Mouse (Mus musculus): ENCODE measurements around the gene Dlgap1. TPM values are rescaled to one million over a fixed set of nuclear protein-coding genes. Genes with fewer than 3 reads are reported as not detected.

Dlgap1 gene
- polyA plus RNA-seq, 1 experiment: 0.26 TPM

GRCm38 (mm10) chr17:70498256-70498655 lies 529.4 kb downstream of the Dlgap1 start:
- no peak for TF ChIP-seq CTCF (IDR thresholded peaks at IDR 0.05; ENCODE audit: borderline replicate concordance, insufficient read depth, low read length)
- no peak for TF ChIP-seq POLR2A (IDR thresholded peaks at IDR 0.05; ENCODE audit: low read depth, low read length)
- Histone ChIP-seq H3K4me1 (ENCODE audit: control insufficient read depth, insufficient read depth, low read length) (no peaks in the 10 kb centered on the region), H3K27ac (ENCODE audit: insufficient read depth, low read length) (no peak overlapping the region), H3K4me3 (ENCODE audit: insufficient read depth, low read length) (no peak overlapping the region)

GRCm38 (mm10) chr17:70501933-70502332 lies 533.1 kb downstream of the Dlgap1 start:
- TF ChIP-seq CTCF (IDR thresholded peaks at IDR 0.05; ENCODE audit: borderline replicate concordance, insufficient read depth, low read length) (no peak), POLR2A (IDR thresholded peaks at IDR 0.05; ENCODE audit: low read depth, low read length) (no peak)
- H3K4me1 ChIP-seq (ENCODE audit: control insufficient read depth, insufficient read depth, low read length): no peaks in the 10 kb centered on the region
- H3K27ac ChIP-seq (ENCODE audit: insufficient read depth, low read length): no peak overlapping the region
- H3K4me3 ChIP-seq (ENCODE audit: insufficient read depth, low read length): no peak overlapping the region

- no peak overlapping the region for H3K27ac ChIP-seq (ENCODE audit: insufficient read depth, low read length)
- no peaks in the 10 kb centered on the region for H3K4me1 ChIP-seq (ENCODE audit: control insufficient read depth, insufficient read depth, low read length)
- TF ChIP-seq POLR2A (IDR thresholded peaks at IDR 0.05; ENCODE audit: low read depth, low read length): no peak
- TF ChIP-seq CTCF (IDR thresholded peaks at IDR 0.05; ENCODE audit: borderline replicate concordance, insufficient read depth, low read length): no peak
- no peak overlapping the region for H3K4me3 ChIP-seq (ENCODE audit: insufficient read depth, low read length)
Measured at GRCm38 (mm10) chr17:70507759-70508158, 538.9 kb downstream of the Dlgap1 start.

- Histone ChIP-seq H3K4me1 (ENCODE audit: control insufficient read depth, insufficient read depth, low read length) (no peaks in the 10 kb centered on the region), H3K27ac (ENCODE audit: insufficient read depth, low read length) (no peak overlapping the region), H3K4me3 (ENCODE audit: insufficient read depth, low read length) (no peak overlapping the region)
- TF ChIP-seq POLR2A (IDR thresholded peaks at IDR 0.05; ENCODE audit: low read depth, low read length) (no peak), CTCF (IDR thresholded peaks at IDR 0.05; ENCODE audit: borderline replicate concordance, insufficient read depth, low read length) (no peak)
Measured at GRCm38 (mm10) chr17:70510441-70510840, 541.6 kb downstream of the Dlgap1 start.

GRCm38 (mm10) chr17:70511401-70511800 lies 542.5 kb downstream of the Dlgap1 start:
- Histone ChIP-seq H3K27ac (ENCODE audit: insufficient read depth, low read length) (no peak overlapping the region), H3K4me1 (ENCODE audit: control insufficient read depth, insufficient read depth, low read length) (no peaks in the 10 kb centered on the region), H3K4me3 (ENCODE audit: insufficient read depth, low read length) (no peak overlapping the region)
- TF ChIP-seq CTCF (IDR thresholded peaks at IDR 0.05; ENCODE audit: borderline replicate concordance, insufficient read depth, low read length) (no peak), POLR2A (IDR thresholded peaks at IDR 0.05; ENCODE audit: low read depth, low read length) (no peak)

GRCm38 (mm10) chr17:70513736-70514135 lies 544.9 kb downstream of the Dlgap1 start:
- H3K4me3 ChIP-seq (ENCODE audit: insufficient read depth, low read length): no peak overlapping the region
- no peaks in the 10 kb centered on the region for H3K4me1 ChIP-seq (ENCODE audit: control insufficient read depth, insufficient read depth, low read length)
- TF ChIP-seq POLR2A (IDR thresholded peaks at IDR 0.05; ENCODE audit: low read depth, low read length): no peak
- no peak for TF ChIP-seq CTCF (IDR thresholded peaks at IDR 0.05; ENCODE audit: borderline replicate concordance, insufficient read depth, low read length)
- no peak overlapping the region for H3K27ac ChIP-seq (ENCODE audit: insufficient read depth, low read length)

- Histone ChIP-seq H3K27ac (ENCODE audit: insufficient read depth, low read length) (no peak overlapping the region), H3K4me1 (ENCODE audit: control insufficient read depth, insufficient read depth, low read length) (no peaks in the 10 kb centered on the region), H3K4me3 (ENCODE audit: insufficient read depth, low read length) (no peak overlapping the region)
- no peak for TF ChIP-seq POLR2A (IDR thresholded peaks at IDR 0.05; ENCODE audit: low read depth, low read length)
- TF ChIP-seq CTCF (IDR thresholded peaks at IDR 0.05; ENCODE audit: borderline replicate concordance, insufficient read depth, low read length): no peak
Measured at GRCm38 (mm10) chr17:70516506-70516905, 547.6 kb downstream of the Dlgap1 start.

GRCm38 (mm10) chr17:70517333-70517732 lies 548.5 kb downstream of the Dlgap1 start:
- Histone ChIP-seq H3K27ac (ENCODE audit: insufficient read depth, low read length) (no peak overlapping the region), H3K4me1 (ENCODE audit: control insufficient read depth, insufficient read depth, low read length) (no peaks in the 10 kb centered on the region), H3K4me3 (ENCODE audit: insufficient read depth, low read length) (no peak overlapping the region)
- no peak for TF ChIP-seq CTCF (IDR thresholded peaks at IDR 0.05; ENCODE audit: borderline replicate concordance, insufficient read depth, low read length)
- TF ChIP-seq POLR2A (IDR thresholded peaks at IDR 0.05; ENCODE audit: low read depth, low read length): no peak

GRCm38 (mm10) chr17:70521058-70521851 lies 552.4 kb downstream of the Dlgap1 start:
- Histone ChIP-seq H3K4me1 (ENCODE audit: control insufficient read depth, insufficient read depth, low read length) (no peaks in the 10 kb centered on the region), H3K4me3 (ENCODE audit: insufficient read depth, low read length) (no peak overlapping the region), H3K27ac (ENCODE audit: insufficient read depth, low read length) (no peak overlapping the region)
- no peak for TF ChIP-seq POLR2A (IDR thresholded peaks at IDR 0.05; ENCODE audit: low read depth, low read length)
- TF ChIP-seq CTCF (IDR thresholded peaks at IDR 0.05; ENCODE audit: borderline replicate concordance, insufficient read depth, low read length): no peak

- no peaks in the 10 kb centered on the region for H3K4me1 ChIP-seq (ENCODE audit: control insufficient read depth, insufficient read depth, low read length)
- no peak overlapping the region for H3K27ac ChIP-seq (ENCODE audit: insufficient read depth, low read length)
- TF ChIP-seq CTCF (IDR thresholded peaks at IDR 0.05; ENCODE audit: borderline replicate concordance, insufficient read depth, low read length): no peak
- no peak for TF ChIP-seq POLR2A (IDR thresholded peaks at IDR 0.05; ENCODE audit: low read depth, low read length)
- H3K4me3 ChIP-seq (ENCODE audit: insufficient read depth, low read length): no peak overlapping the region
Measured at GRCm38 (mm10) chr17:70521971-70522370, 553.1 kb downstream of the Dlgap1 start.

Data from embryonic fibroblast, embryonic 13.5 days (primary cell).